Mouse (Mus musculus) heart, adult 18-20 months (tissue): ENCODE results near the gene 4921536K21Rik. TPM values are rescaled to one million over a fixed set of nuclear protein-coding genes. Genes with fewer than 3 reads are reported as not detected.

Source experiments
- DNase-seq, 2 experiments: peaks; one replicate each; pipeline ENCODE4 v3.0.0; 2021 to 2022; ENCODE audit warnings: mixed read lengths in 1 of 2
- total RNA-seq, 2 experiments: library from RNA; stranded (reverse); gene quantifications; 2 replicates each; pipeline ENCODE4 v1.2.3; 2021

Gene 4921536K21Rik
- total RNA-seq, 2 experiments from 2014 or later: 0.55 to 0.64 TPM

- no peak for DNase-seq
These were observed 40.7 kb downstream of the 4921536K21Rik start for GRCm38 (mm10) chr11:3854156-3854555.

- peak; percentile 67 to 74 for DNase-seq
These were observed 41.3 kb downstream of the 4921536K21Rik start for GRCm38 (mm10) chr11:3853481-3854034.

DNA sequence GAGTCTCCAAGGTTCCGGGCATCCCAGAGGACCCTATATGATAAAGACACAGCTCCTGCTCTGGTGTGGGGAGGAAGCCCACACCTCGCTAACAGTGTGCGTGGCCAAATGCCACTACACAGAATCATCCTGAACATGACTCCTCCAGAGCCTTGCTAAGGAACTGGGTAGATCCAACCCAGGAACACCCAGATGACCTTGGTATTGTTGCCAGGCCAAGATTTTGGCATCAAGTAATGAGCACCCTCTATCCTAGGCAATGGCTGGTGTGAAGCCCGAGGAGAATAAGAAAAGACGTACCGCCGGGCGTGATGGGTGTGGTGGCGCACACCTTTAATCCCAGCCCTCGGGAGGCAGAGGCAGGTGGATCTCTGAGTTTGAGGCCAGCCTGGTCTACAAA is 41.9 kb downstream of the 4921536K21Rik start:
- no peak for DNase-seq

DNA sequence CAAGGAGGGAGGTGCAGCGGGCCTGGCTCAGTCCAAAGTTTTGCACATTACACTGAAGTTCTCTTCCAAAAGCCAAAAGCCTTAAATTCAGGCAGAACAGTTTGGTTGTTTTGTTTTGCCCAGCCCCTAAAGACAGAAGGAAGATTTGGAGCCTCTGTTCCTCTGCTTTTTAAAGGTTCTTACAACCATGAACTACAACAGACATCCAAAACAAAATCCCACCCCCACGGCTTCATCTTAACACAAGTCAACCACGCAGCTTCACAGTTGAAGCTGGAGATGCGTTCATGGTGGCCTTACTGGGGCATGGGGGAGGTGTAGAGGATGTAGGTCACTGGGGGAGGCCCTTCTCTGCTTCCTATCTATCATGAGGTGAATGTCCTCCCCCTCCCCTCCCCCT is 43.0 kb downstream of the 4921536K21Rik start:
- no peak for DNase-seq

- DNase-seq: no peak
These were observed 44.1 kb downstream of the 4921536K21Rik start for GRCm38 (mm10) chr11:3850746-3851277.

- no peak for DNase-seq
These were observed 44.6 kb downstream of the 4921536K21Rik start for GRCm38 (mm10) chr11:3850315-3850614.

DNA sequence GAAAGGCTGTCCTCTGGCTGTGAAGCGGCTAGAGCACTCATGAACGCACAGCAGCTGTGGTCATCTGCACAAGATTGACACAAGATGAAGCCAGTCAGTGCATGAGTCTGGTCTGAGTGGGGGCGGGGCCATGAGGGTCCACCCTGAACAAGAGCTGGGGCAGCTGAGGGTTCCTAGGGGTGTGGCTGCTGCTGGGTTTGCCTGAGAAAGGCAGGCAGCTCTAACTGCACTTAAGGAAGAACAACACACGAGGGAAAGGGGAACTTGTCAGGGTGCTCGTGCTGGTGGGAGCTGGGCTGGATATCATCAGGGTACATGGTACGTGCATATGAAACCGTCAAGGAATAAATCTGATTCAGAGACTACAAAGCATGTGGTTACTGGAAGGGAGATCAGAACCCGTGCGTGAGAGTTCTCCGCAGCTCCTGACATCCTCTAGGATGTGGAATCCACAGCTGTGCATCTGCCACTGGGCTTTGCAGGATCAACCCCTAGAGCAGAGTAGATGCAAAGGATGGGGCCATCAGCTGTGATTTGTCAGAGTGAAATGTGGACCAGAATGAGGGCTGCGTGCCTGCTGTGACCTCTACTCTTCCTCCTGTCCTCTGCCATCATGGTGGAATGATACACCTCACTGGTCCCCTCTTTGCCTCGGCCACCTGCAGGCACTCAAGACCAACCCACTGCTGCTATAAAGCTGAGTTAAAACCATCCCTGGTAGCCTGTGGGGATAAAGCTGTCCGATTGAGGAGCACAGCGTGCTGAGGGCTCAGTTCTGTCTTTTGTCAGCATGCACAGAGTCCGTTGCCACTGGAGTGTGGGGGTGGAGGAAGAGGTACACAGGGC is 45.2 kb downstream of the 4921536K21Rik start:
- DNase-seq: no peak

DNA sequence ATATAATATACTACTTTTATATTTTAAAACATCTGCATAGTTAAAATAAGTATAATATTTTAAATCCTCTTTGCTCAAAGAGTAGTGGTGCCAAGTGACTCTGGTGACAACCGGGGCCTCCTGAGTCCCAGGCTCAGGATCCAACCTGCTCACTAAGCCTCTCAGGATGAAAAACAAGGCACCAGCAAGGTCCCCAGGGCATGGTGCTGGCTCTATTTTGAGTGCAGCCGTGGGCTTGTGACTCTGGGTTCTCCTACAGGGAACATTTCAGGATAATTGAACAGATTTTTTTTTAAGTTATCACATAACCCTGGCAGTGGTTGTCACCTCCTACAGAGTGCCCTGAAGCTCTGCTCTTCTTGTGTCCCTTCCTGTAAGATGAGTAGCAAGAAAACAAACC is 48.5 kb downstream of the 4921536K21Rik start:
- peak in 1 of 2 experiments; percentile 9 for DNase-seq

DNA sequence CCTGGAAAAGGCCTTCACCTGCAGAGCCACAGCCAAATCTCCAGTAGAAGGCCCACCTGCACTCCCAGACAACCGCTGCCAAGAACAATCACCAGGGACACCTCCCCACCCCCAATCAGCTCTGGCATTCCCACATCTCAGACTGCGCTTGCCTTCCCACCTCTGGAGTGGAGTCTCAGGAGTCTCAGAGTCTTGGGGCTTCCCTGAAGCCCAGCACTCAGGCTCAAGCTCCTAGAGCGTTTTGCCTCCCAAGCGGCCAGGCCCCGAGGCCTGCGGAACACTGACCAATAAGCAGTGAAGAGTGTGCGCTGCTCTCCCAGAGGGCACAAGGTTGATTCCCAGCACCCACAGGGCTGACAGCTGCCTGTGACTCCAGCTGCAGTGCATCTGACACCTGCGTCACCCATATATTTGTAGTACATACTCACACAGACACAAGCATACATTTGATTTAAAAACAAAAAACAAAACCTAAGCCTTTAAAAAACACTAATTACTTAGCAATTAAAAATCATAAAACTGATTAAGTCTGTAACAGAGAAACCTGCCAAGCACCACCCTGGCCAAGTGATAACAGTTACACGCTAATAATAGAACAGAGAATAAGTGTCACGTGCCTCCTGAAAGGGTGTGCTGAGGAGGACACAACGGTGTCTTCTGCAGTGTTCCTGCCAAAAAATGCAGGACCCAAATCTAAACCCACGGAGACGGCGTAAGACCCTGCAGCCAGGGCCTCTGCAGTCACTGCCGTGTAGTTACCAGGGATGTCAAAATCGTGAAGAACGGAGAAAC is 50.8 kb downstream of the 4921536K21Rik start:
- peak; percentile 46 to 47 for DNase-seq

Other genes starting within 250 kb of the 4921536K21Rik start
- 10 to 100 TPM; 16.8 to 20.7 TPM for gene Morc2a, start 245.9 kb downstream of the 4921536K21Rik start, total RNA-seq
- 10 to 100 TPM; 17.9 to 20.3 TPM for gene Osbp2, start 31.2 kb downstream of the 4921536K21Rik start, total RNA-seq
- 10 to 100 TPM; 28.3 to 28.6 TPM for gene Dusp18, start 142 bp upstream of the 4921536K21Rik start, total RNA-seq
- 1 to 10 TPM; 3.5 TPM for gene Slc35e4, start 19.6 kb upstream of the 4921536K21Rik start, total RNA-seq
- 10 to 100 TPM; 37.9 to 50.5 TPM for gene Tcn2, start 37.1 kb upstream of the 4921536K21Rik start, total RNA-seq
- 10 to 100 TPM; 27.4 to 27.6 TPM for gene Pes1, start 68.9 kb upstream of the 4921536K21Rik start, total RNA-seq
- not detected for gene 4930556J24Rik, start 81.7 kb upstream of the 4921536K21Rik start, total RNA-seq
- under 1 TPM; 0.15 to 0.23 TPM for gene Gal3st1, start 88.5 kb upstream of the 4921536K21Rik start, total RNA-seq
- gene Sec14l4, start 136.4 kb upstream of the 4921536K21Rik start, total RNA-seq: under 1 TPM; 0.25 to 0.85 TPM
- 1 to 10 TPM in 1 of 2 experiments, not detected in 1; 6.2 TPM for gene Sec14l3, start 169.7 kb upstream of the 4921536K21Rik start, total RNA-seq
- 100 to 1,000 TPM; 133 to 172 TPM for gene Mtfp1, start 200.3 kb upstream of the 4921536K21Rik start, total RNA-seq
- under 1 TPM; 0.44 to 0.87 TPM for gene Sec14l2, start 228.3 kb upstream of the 4921536K21Rik start, total RNA-seq
- 10 to 100 TPM; 11.6 to 13.5 TPM for gene Rnf215, start 240.1 kb upstream of the 4921536K21Rik start, total RNA-seq